Mouse (Mus musculus): ENCODE results near the gene Parp8. TPM values are rescaled to one million over a fixed set of nuclear protein-coding genes. Genes with fewer than 3 reads are reported as not detected.

Gene Parp8
- polyA plus RNA-seq, 1 experiment = 54.2 TPM

DNA sequence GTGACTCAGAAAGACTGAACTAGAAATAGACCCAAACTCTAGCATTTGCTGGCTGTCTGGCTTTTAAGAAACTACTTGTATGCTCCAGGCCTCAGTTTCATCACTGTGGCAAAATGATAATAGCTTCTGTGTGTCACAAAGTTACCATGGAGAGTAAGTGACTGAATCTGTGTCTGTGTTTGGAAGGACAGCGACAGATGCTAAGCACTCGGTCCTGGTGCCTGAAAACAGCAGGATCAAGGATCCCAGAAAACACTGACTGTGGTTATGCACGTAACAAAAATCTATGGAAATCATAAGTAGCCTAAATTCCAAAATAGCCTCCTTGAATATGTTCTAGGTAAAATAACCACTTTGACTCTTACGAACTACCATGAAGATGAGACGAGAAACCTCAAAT is 126.9 kb downstream of the Parp8 start:
- Histone ChIP-seq H3K4me1 (ENCODE audit: control insufficient read depth, insufficient read depth, low read length) (no peaks in the 10 kb centered on the region), H3K27ac (ENCODE audit: insufficient read depth, low read length) (no peak overlapping the region), H3K4me3 (ENCODE audit: insufficient read depth, low read length) (no peak overlapping the region)
- no peak for TF ChIP-seq POLR2A (IDR thresholded peaks at IDR 0.05; ENCODE audit: low read depth, low read length)
- TF ChIP-seq CTCF (IDR thresholded peaks at IDR 0.05; ENCODE audit: borderline replicate concordance, insufficient read depth, low read length) = no peak

- no peaks in the 10 kb centered on the region for H3K4me1 ChIP-seq (ENCODE audit: control insufficient read depth, insufficient read depth, low read length)
- H3K4me3 ChIP-seq (ENCODE audit: insufficient read depth, low read length) = no peak overlapping the region
- no peak overlapping the region for H3K27ac ChIP-seq (ENCODE audit: insufficient read depth, low read length)
- TF ChIP-seq POLR2A (IDR thresholded peaks at IDR 0.05; ENCODE audit: low read depth, low read length) (no peak), CTCF (IDR thresholded peaks at IDR 0.05; ENCODE audit: borderline replicate concordance, insufficient read depth, low read length) (no peak)
These were observed 127.6 kb downstream of the Parp8 start for GRCm38 (mm10) chr13:116897711-116898110.

- Histone ChIP-seq H3K4me3 (ENCODE audit: insufficient read depth, low read length) (no peak overlapping the region), H3K27ac (ENCODE audit: insufficient read depth, low read length) (no peak overlapping the region), H3K4me1 (ENCODE audit: control insufficient read depth, insufficient read depth, low read length) (no peaks in the 10 kb centered on the region)
- TF ChIP-seq POLR2A (IDR thresholded peaks at IDR 0.05; ENCODE audit: low read depth, low read length) (no peak), CTCF (IDR thresholded peaks at IDR 0.05; ENCODE audit: borderline replicate concordance, insufficient read depth, low read length) (no peak)
These were observed 140.9 kb downstream of the Parp8 start for GRCm38 (mm10) chr13:116884422-116884942.

GRCm38 (mm10) chr13:116882226-116882625 is 143.1 kb downstream of the Parp8 start:
- H3K4me1 ChIP-seq (ENCODE audit: control insufficient read depth, insufficient read depth, low read length) = no peaks in the 10 kb centered on the region
- TF ChIP-seq CTCF (IDR thresholded peaks at IDR 0.05; ENCODE audit: borderline replicate concordance, insufficient read depth, low read length) = no peak
- no peak for TF ChIP-seq POLR2A (IDR thresholded peaks at IDR 0.05; ENCODE audit: low read depth, low read length)
- H3K4me3 ChIP-seq (ENCODE audit: insufficient read depth, low read length) = no peak overlapping the region
- no peak overlapping the region for H3K27ac ChIP-seq (ENCODE audit: insufficient read depth, low read length)

DNA sequence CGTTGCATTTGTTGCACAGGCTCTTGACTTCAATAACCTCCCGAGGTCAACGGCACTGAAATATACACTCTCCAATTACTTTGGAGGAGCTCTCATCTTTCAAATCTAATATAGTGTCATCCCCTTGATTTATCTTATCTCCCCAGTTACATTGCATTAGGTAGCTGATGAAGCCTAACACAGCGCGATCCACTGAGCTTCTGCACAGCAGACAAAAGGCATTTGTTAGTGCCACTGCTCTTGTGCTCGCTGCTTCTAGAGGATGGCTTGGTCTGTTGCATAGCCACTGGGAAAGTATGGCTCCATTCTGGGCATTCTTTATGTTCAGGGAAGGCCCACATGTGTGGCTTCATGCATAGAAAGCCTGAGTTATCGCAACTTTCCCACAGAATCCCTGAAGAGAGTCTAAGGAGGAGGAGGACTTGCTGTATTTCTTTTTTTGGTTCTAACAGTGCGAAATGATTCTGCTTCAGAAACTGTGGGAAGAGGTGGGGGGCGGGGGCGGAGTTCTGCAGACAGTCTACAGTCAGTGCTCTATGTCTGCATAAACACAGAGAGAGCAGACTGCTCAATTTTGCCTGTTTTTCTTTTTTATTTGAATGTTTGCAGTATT is 145.7 kb downstream of the Parp8 start:
- Histone ChIP-seq H3K4me3 (ENCODE audit: insufficient read depth, low read length) (no peak overlapping the region), H3K27ac (ENCODE audit: insufficient read depth, low read length) (no peak overlapping the region), H3K4me1 (ENCODE audit: control insufficient read depth, insufficient read depth, low read length) (no peaks in the 10 kb centered on the region)
- TF ChIP-seq CTCF (IDR thresholded peaks at IDR 0.05; ENCODE audit: borderline replicate concordance, insufficient read depth, low read length) (no peak), POLR2A (IDR thresholded peaks at IDR 0.05; ENCODE audit: low read depth, low read length) (no peak)

DNA sequence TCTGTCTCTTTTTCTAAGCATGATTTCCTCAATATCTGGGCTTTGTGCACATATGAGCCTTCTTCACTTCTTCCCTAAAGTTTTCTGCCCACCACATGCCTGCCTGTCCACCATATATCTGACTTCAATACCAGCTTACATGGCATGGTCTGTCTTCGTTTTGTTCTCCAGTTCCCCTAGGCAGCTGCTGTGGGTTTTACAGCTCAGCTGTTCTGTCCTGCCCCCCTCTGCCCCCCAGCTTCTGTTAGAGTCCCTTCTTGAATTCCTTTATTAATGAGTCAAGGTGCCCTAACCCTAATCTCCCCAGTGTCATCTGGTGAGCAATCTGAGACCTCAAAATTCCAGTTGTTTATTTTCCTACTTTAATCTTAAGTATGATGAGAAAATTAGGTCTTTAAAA is 155.1 kb downstream of the Parp8 start:
- no peak overlapping the region for H3K4me3 ChIP-seq (ENCODE audit: insufficient read depth, low read length)
- H3K27ac ChIP-seq (ENCODE audit: insufficient read depth, low read length) = no peak overlapping the region
- TF ChIP-seq CTCF (IDR thresholded peaks at IDR 0.05; ENCODE audit: borderline replicate concordance, insufficient read depth, low read length) = no peak
- no peaks in the 10 kb centered on the region for H3K4me1 ChIP-seq (ENCODE audit: control insufficient read depth, insufficient read depth, low read length)

DNA sequence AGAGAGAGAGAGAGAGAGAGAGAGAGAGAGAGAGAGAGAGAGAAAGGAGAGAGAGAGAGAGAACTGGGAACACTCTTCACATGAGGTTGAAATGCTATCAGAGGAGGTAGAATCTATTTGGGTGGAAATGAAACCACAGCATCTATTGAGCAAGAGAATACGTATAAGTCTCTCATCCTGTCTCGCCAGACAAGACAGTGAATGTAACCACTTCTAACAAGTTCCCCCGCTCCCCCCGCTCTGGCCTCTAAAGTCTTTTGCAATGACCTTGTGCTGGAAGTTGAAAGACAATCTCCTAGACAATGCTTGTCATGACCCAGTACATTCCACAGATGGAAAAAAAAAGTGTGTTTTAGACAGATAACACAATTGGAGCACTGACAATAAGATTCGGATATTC is 181.4 kb downstream of the Parp8 start:
- Histone ChIP-seq H3K4me1 (ENCODE audit: control insufficient read depth, insufficient read depth, low read length) (no peaks in the 10 kb centered on the region), H3K4me3 (ENCODE audit: insufficient read depth, low read length) (no peak overlapping the region), H3K27ac (ENCODE audit: insufficient read depth, low read length) (no peak overlapping the region)
- TF ChIP-seq POLR2A (IDR thresholded peaks at IDR 0.05; ENCODE audit: low read depth, low read length) = no peak
- TF ChIP-seq CTCF (IDR thresholded peaks at IDR 0.05; ENCODE audit: borderline replicate concordance, insufficient read depth, low read length) = no peak

DNA sequence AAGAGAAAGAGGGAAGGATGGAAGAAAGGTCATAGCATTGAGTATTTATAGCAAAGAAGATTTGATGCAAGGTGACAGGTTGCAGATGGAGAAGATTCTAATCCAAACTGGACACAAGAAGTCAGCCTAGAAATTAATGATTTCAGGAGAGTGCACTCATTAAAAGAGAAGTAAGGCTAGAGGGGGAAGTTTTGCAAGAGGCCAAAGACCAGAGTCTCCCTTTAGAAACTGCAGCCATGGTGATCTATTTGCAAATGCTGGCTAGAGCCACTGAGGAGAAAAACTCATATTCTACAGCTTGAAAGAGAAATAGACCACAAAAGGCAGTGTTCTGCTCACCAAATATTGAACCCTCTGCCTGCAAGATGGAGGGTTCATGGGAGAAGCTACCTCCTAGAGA is 194.4 kb downstream of the Parp8 start:
- H3K4me3 ChIP-seq (ENCODE audit: insufficient read depth, low read length) = no peak overlapping the region
- H3K4me1 ChIP-seq (ENCODE audit: control insufficient read depth, insufficient read depth, low read length) = peaks cover 5% of the 10 kb centered on the region; the same call in 1 of the 2 replicates
- no peak overlapping the region for H3K27ac ChIP-seq (ENCODE audit: insufficient read depth, low read length)
- no peak for TF ChIP-seq POLR2A (IDR thresholded peaks at IDR 0.05; ENCODE audit: low read depth, low read length)
- TF ChIP-seq CTCF (IDR thresholded peaks at IDR 0.05; ENCODE audit: borderline replicate concordance, insufficient read depth, low read length) = no peak

DNA sequence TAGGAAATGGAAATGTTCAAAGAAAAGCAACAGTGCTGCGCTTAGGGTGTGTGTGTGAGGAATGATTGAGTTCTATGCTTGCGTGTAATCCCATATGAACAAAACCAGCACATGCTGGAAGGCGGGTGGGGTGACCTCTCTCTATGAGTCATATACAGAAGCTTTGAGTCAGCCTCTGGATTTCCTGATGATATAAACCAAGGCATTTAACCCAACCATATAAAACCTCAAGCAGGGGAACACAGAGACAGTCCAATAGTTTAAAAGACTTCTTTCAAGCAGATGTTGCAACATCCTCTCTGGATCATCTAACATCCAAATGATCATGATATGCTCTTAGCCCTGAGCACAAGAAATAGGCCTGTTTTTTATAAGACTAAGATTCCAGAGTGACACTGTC is 196.3 kb downstream of the Parp8 start:
- no peak for TF ChIP-seq CTCF (IDR thresholded peaks at IDR 0.05; ENCODE audit: borderline replicate concordance, insufficient read depth, low read length)
- no peak for TF ChIP-seq POLR2A (IDR thresholded peaks at IDR 0.05; ENCODE audit: low read depth, low read length)
- no peak overlapping the region for H3K4me3 ChIP-seq (ENCODE audit: insufficient read depth, low read length)
- H3K4me1 ChIP-seq (ENCODE audit: control insufficient read depth, insufficient read depth, low read length) = peaks cover 5% of the 10 kb centered on the region; the same call in 1 of the 2 replicates
- peak overlapping the region; percentile 58 for H3K27ac ChIP-seq (ENCODE audit: insufficient read depth, low read length)

DNA sequence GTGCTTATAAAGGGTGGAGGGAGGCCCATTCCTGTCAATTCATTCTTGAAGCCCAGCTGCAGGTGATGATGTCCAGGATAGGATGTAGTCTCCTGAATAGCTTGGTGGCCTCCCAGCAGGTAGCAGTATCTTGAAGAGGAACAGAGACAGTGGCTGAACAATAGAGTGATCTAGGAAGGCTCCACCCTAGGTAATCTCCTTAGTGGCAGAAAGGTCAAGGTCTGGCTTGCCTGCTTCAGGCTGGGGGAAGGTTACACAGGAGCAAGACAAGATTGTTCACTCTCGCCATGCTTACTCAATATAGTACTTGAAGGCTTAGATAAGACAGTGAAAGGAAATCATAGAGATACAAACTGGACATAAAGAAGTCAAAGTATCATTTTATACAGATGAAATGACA is 213.9 kb downstream of the Parp8 start:
- Histone ChIP-seq H3K4me1 (ENCODE audit: control insufficient read depth, insufficient read depth, low read length) (no peaks in the 10 kb centered on the region), H3K4me3 (ENCODE audit: insufficient read depth, low read length) (no peak overlapping the region), H3K27ac (ENCODE audit: insufficient read depth, low read length) (no peak overlapping the region)
- TF ChIP-seq CTCF (IDR thresholded peaks at IDR 0.05; ENCODE audit: borderline replicate concordance, insufficient read depth, low read length) (no peak), POLR2A (IDR thresholded peaks at IDR 0.05; ENCODE audit: low read depth, low read length) (no peak)

Other genes with a start within 250 kb of the Parp8 start
- 39.9 and 59.8 TPM in 2 replicates for gene Emb, start 183.0 kb upstream of the Parp8 start, polyA plus RNA-seq (2011; ENCODE audit: insufficient read length, low read depth, missing spikeins)
- gene Gm17509, start 195.5 kb upstream of the Parp8 start, polyA plus RNA-seq (2011; ENCODE audit: insufficient read length, low read depth, missing spikeins) = not detected in 2 replicates

Data from embryonic fibroblast, embryonic 13.5 days (primary cell).